Mouse (Mus musculus) hindbrain, embryonic 14.5 days (tissue): ENCODE measurements around the gene Selenon. TPM values are rescaled to one million over a fixed set of nuclear protein-coding genes. Genes with fewer than 3 reads are reported as not detected.
"Not testable (repeated sequence)": the region's sequence is repeated elsewhere in the genome, so short reads cannot be mapped to it uniquely, and the experiment has no call there.

Source experiments
- ATAC-seq: fragments of 200-750 bp; cut with Nextera tagmentation; 2 replicates; pipeline ENCODE4 v1.8.0; 2017; ENCODE audit warnings: moderate number of reproducible peaks, mild to moderate bottlenecking, moderate TSS enrichment, moderate library complexity; ENCODE audit not compliant: low FRiP score
- DNase-seq: peaks from one replicate; pipeline ENCODE4 v3.0.0-alpha.2; 2015; ENCODE audit warnings: low spot score
- H3K27ac ChIP-seq: fragments of 300-500 bp; sonication (generic); 2 replicates; pipeline ENCODE4 v1.5.1; 2014; ENCODE audit warnings: mild to moderate bottlenecking, moderate library complexity
- H3K27me3 ChIP-seq: fragments of 300-500 bp; sonication (generic); 2 replicates; pipeline ENCODE4 v1.6.1; 2014; ENCODE audit warnings: mild to moderate bottlenecking, low read length, mixed read lengths; ENCODE audit not compliant: control insufficient read depth, insufficient read depth
- H3K36me3 ChIP-seq: fragments of 300-500 bp; sonication (generic); replicated peaks from 2 replicates; pipeline ENCODE4 v1.6.1; 2014; ENCODE audit not compliant: control insufficient read depth, insufficient read depth
- H3K4me1 ChIP-seq: fragments of 300-500 bp; sonication (generic); replicated peaks from 2 replicates; pipeline ENCODE4 v1.6.1; 2014; ENCODE audit warnings: antibody characterized with exemption, low read length, mixed read lengths; ENCODE audit not compliant: control insufficient read depth, insufficient read depth
- H3K4me2 ChIP-seq: fragments of 300-500 bp; sonication (generic); replicated peaks from 2 replicates; pipeline ENCODE4 v1.6.1; 2014; ENCODE audit warnings: mild to moderate bottlenecking, moderate library complexity
- H3K4me3 ChIP-seq: fragments of 300-500 bp; sonication (generic); replicated peaks from 2 replicates; pipeline ENCODE4 v1.5.1; 2014; ENCODE audit warnings: mild to moderate bottlenecking, low read length
- H3K9ac ChIP-seq: fragments of 300-500 bp; sonication (generic); 2 replicates; pipeline ENCODE4 v1.6.1; 2014
- H3K9me3 ChIP-seq: fragments of 300-500 bp; sonication (generic); 2 replicates; pipeline ENCODE4 v1.6.1; 2016; ENCODE audit warnings: low read length; ENCODE audit not compliant: control insufficient read depth
- WGBS: fragments of 180-500 bp; shearing (Covaris S2); extraction: QIAGEN DNeasy Blood & Tissue Kit; methylation state at CpG from one replicate; pipeline ENCODE4 v1.1.7; 2014; 5-methylcytosine and 5-hydroxymethylcytosine counted together
- microRNA-seq: library from miRNA; unstranded; fragments of <30 nt; microRNA quantifications from one replicate; pipeline ENCODE4, GENCODE M21; 2016
- polyA plus RNA-seq: library from polyadenylated mRNA; unstranded; fragments of >200 nt; fragmentation: Nextera tagmentation; extraction: Ambion mirVana; gene quantifications from 2 replicates; pipeline ENCODE4 v1.2.1, GENCODE M21; 2014

Gene Selenon
- polyA plus RNA-seq, 1 experiment from 2014 or later = 12.8 TPM

DNA sequence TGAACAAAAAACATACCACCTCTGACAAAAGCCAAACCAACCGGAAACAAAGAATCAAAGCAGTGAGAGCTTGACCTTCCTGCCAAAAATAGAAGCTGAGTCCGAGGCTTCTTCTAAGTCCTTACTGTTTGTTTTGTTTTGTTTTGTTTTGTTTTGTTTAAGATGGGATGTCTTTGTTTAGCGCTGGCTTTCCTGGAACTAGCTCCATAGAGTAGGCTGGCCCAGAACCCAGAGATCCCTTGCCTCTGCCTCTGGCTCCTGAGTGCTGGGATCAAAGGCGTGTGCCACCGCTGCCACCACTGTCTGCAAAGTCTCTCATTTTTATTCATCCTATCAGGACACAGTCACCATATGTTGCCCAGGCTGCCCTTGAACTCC, 56.4 kb downstream of the Selenon start:
- 66% methylated on average over 5 of the region's 5 CpGs for WGBS
- ATAC-seq = no peak
- DNase-seq = no peak
- no peaks in the 10 kb centered on the region for H3K27me3 ChIP-seq
- H3K4me3 ChIP-seq = no peak overlapping the region
- H3K27ac ChIP-seq = no peak overlapping the region
- H3K9me3 ChIP-seq = no peaks in the 10 kb centered on the region
- no peak overlapping the region for H3K4me2 ChIP-seq
- no peak overlapping the region for H3K9ac ChIP-seq
- no peaks in the 10 kb centered on the region; the same call in 1 of the 2 replicates for H3K36me3 ChIP-seq
- H3K4me1 ChIP-seq = peaks cover 28% of the 10 kb centered on the region

DNA sequence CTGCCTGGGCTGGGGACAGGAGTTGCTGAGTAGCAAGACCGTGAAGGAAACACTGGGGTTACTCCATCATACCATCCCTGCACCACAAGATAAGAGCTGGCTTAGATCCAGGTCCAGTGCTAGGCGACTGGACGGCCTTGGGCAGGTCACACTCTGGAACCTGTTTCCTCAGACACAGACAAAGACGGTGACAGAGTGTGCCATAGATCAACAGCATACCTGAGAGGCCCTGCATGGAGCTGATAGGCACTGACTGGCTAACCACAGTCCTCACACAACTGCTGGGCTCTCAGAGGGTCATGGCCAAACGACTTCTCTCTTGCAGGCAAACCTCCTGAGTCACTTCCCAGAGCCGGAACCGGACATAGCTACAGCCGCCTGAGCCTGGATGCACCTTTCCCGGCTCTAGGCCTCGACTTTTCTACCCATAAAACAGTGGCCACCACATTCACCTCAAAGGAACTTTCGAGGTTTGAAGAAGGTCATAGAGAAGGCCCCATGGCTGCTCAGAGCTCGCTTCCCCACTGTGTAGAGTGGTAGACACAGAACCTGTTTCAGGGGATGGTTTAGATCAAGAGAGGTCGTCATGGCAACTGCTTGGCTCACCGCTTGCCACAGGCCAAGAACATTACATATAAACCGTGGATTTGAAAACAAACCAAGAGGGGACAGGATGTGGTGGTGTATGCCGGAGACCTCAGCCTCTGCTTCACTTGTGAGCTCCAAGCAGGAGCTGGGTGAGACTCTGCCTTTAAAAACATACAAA, 57.0 kb downstream of the Selenon start:
- H3K27ac ChIP-seq = no peak overlapping the region

DNA sequence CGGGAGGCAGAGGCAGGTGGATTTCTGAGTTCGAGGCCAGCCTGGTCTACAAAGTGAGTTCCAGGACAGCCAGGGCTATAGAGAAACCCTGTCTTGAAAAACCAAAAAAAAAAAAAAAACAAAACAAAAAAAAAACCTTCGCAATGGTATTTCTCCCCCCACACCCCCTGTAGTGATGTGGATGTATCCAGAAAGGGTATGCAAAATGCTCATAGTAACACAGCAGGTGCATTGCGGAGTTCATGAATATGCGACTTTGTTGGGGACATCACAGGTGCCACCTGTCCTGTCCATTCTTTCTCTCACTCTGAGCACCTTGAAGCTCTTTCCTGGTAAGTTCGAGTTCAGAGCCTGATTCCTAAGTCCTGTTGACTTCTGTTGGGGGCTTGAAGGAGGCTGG, 57.8 kb downstream of the Selenon start:
- DNase-seq, H3K27me3 ChIP-seq, H3K9me3 ChIP-seq, H3K4me2 ChIP-seq, H3K36me3 ChIP-seq, H3K27ac ChIP-seq, H3K9ac ChIP-seq, H3K4me3 ChIP-seq, ATAC-seq: not testable (repeated sequence)
- H3K4me1 ChIP-seq = peaks cover 28% of the 10 kb centered on the region
- 91% methylated on average over 6 of the region's 6 CpGs for WGBS

More for the DNA sequence above, 57.0 kb downstream of the Selenon start:
- Histone ChIP-seq H3K4me2 (no peak overlapping the region), H3K27me3 (no peaks in the 10 kb centered on the region), H3K9me3 (no peaks in the 10 kb centered on the region), H3K36me3 (no peaks in the 10 kb centered on the region), H3K9ac (no peak overlapping the region), H3K4me3 (no peak overlapping the region), H3K4me1 (peaks cover 28% of the 10 kb centered on the region)
- ATAC-seq (no peak), DNase-seq (no peak)
- WGBS = 66% methylated on average over 16 of the region's 16 CpGs

DNA sequence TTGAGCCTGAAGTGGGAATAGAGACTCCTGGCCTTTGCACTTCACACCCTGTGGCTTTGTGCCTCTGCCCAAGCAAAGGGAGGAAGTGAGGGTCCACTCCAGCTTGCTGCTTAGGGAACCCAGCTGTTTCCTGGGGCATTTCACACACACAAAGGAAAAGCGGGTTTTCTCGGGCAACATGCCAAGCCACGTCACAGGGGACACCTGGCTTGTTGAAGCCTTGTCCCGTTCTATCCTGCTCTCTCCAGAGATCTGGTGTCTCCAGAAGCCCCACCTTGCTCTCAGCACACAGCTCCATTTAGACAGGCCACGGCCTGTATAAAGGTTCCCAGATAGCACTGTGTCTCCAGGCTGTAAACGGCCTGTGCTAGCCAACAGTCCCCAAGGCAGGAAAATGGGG, 60.2 kb downstream of the Selenon start:
- Histone ChIP-seq H3K9ac (no peak overlapping the region), H3K36me3 (no peaks in the 10 kb centered on the region), H3K27me3 (no peaks in the 10 kb centered on the region), H3K4me1 (peaks cover 13% of the 10 kb centered on the region), H3K4me3 (no peak overlapping the region), H3K4me2 (no peak overlapping the region), H3K27ac (no peak overlapping the region), H3K9me3 (no peaks in the 10 kb centered on the region)
- no peak for DNase-seq
- no peak for ATAC-seq
- whole genome bisulfite sequencing = 69% methylated on average over 6 of the region's 6 CpGs

DNA sequence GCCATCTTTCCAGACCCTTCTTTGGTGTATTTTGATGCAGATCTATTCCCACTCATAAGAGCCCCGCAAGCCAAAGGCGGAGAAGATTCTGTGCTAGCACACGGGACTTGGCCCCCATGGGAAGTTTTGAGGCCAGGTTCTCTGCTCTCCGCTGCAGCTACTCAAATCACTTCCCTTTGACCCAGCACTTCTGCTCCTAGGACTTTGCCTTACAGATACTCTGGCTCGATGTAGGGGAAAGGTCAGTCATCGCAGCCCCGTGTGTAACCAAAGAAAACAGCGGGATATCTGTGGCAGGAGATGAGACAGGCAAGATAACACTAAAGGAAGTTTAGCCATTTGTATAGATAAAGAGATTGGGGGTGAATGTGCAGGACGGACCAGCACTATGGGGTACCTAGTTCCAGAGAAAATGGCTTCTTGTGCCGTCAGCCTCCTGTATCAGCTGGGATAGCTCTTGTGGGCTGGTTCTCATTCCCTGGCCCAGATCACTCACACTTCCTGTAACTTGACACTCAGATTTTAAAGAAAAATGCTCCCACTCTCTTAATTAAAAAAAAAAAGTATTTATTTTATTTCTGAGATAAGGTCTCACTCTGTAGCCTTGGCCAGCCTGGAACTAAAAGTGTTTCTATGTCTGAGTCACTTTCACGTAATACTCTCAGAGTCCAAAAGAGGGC, 61.8 kb downstream of the Selenon start:
- Histone ChIP-seq H3K27me3 (no peaks in the 10 kb centered on the region), H3K36me3 (no peaks in the 10 kb centered on the region), H3K4me2 (no peak overlapping the region), H3K9me3 (no peaks in the 10 kb centered on the region), H3K9ac (no peak overlapping the region), H3K4me1 (peaks cover 5% of the 10 kb centered on the region; the same call in 1 of the 2 replicates), H3K27ac (no peak overlapping the region), H3K4me3 (no peak overlapping the region)
- ATAC-seq = no peak
- 90% methylated on average over 11 of the region's 11 CpGs for WGBS
- DNase-seq = no peak

DNA sequence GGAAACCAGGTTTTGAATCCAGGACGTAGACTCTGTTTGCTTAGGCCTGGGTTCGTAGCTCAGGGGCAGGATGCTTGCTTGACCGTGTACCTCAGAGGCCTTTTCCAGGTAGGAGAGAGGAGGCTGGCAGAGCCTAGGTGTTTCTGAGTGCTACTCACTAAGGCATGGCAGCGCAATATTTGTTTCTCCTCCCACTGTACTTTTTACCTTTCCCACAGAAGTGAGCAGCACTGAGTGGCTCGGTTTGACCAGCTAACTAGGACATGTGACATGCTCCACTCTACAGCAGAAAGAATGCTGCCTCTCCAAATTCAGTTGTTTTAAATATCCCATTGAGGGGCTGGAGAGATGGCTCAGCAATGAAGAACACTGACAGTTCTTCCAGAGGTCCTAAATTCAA, 63.8 kb downstream of the Selenon start:
- DNase-seq = no peak
- ATAC-seq = no peak
- 95% methylated on average over 5 of the region's 5 CpGs for WGBS
- Histone ChIP-seq H3K9me3 (no peaks in the 10 kb centered on the region), H3K4me1 (no peaks in the 10 kb centered on the region), H3K4me3 (no peak overlapping the region), H3K4me2 (no peak overlapping the region), H3K9ac (no peak overlapping the region), H3K27me3 (no peaks in the 10 kb centered on the region), H3K27ac (no peak overlapping the region), H3K36me3 (no peaks in the 10 kb centered on the region)

Small RNA genes within 50 kb of the gene (microRNA-seq; reads per million reads assigned to microRNA genes)
- gene Mir6403 = not detected

Other genes starting within 250 kb of the Selenon start
- 0.23 TPM in 1 of 2 replicates, not detected in the other for gene Trim63, start 237.0 kb downstream of the Selenon start, polyA plus RNA-seq
- 0.13 and 0.14 TPM in 2 replicates for gene Slc30a2, start 209.0 kb downstream of the Selenon start, polyA plus RNA-seq
- 0.30 and 0.58 TPM in 2 replicates for gene Extl1, start 168.3 kb downstream of the Selenon start, polyA plus RNA-seq
- 6.8 and 6.9 TPM in 2 replicates for gene Pafah2, start 155.8 kb downstream of the Selenon start, polyA plus RNA-seq
- 5,273 and 5,278 TPM in 2 replicates for gene Stmn1, start 83.8 kb downstream of the Selenon start, polyA plus RNA-seq
- 11.5 and 12.4 TPM in 2 replicates for gene Paqr7, start 55.5 kb downstream of the Selenon start, polyA plus RNA-seq
- 0.40 and 0.91 TPM in 2 replicates for gene Aunip, start 41.2 kb downstream of the Selenon start, polyA plus RNA-seq
- gene Mtfr1l, start 16.8 kb downstream of the Selenon start, polyA plus RNA-seq = 184 and 202 TPM in 2 replicates
- gene Man1c1, start 152.1 kb upstream of the Selenon start, polyA plus RNA-seq = 7.1 and 7.2 TPM in 2 replicates
- 2.3 and 2.7 TPM in 2 replicates for gene Ldlrap1, start 215.9 kb upstream of the Selenon start, polyA plus RNA-seq